Mouse (Mus musculus): ENCODE data around the gene Pttg1.

The Pttg1 gene

GRCm38 (mm10) chr11:43408888-43409287 is 17.2 kb downstream of the Pttg1 start:
- no peak for DNase-seq (ENCODE audit: low read depth, low spot score)

- no peak for DNase-seq (ENCODE audit: low read depth, low spot score)
Measured at GRCm38 (mm10) chr11:43404150-43404807, 21.8 kb downstream of the Pttg1 start.

GRCm38 (mm10) chr11:43400131-43400530 is 25.9 kb downstream of the Pttg1 start:
- no peak for DNase-seq (ENCODE audit: low read depth, low spot score)

GRCm38 (mm10) chr11:43399297-43399696 is 26.8 kb downstream of the Pttg1 start:
- no peak for DNase-seq (ENCODE audit: low read depth, low spot score)

- DNase-seq (ENCODE audit: low read depth, low spot score), result no peak
Measured at GRCm38 (mm10) chr11:43396672-43397071, 29.4 kb downstream of the Pttg1 start.

- no peak for DNase-seq (ENCODE audit: low read depth, low spot score)
Measured at GRCm38 (mm10) chr11:43396246-43396645, 29.8 kb downstream of the Pttg1 start.

GRCm38 (mm10) chr11:43395073-43395948 is 30.7 kb downstream of the Pttg1 start:
- DNase-seq (ENCODE audit: low read depth, low spot score), result no peak

- no peak for DNase-seq (ENCODE audit: low read depth, low spot score)
Measured at GRCm38 (mm10) chr11:43393325-43393724, 32.7 kb downstream of the Pttg1 start.

- no peak for DNase-seq (ENCODE audit: low read depth, low spot score)
Measured at GRCm38 (mm10) chr11:43392757-43393156, 33.3 kb downstream of the Pttg1 start.

GRCm38 (mm10) chr11:43389118-43389517 is 36.9 kb downstream of the Pttg1 start:
- DNase-seq (ENCODE audit: low read depth, low spot score), result peak; percentile 48

GRCm38 (mm10) chr11:43388122-43389097 is 37.6 kb downstream of the Pttg1 start:
- peak; percentile 89 for DNase-seq (ENCODE audit: low read depth, low spot score)

GRCm38 (mm10) chr11:43387004-43387880 is 38.8 kb downstream of the Pttg1 start:
- DNase-seq (ENCODE audit: low read depth, low spot score), result peak; percentile 56

- no peak for DNase-seq (ENCODE audit: low read depth, low spot score)
Measured at GRCm38 (mm10) chr11:43385716-43386115, 40.3 kb downstream of the Pttg1 start.

GRCm38 (mm10) chr11:43385055-43385649 is 40.9 kb downstream of the Pttg1 start:
- peak; percentile 90 for DNase-seq (ENCODE audit: low read depth, low spot score)

GRCm38 (mm10) chr11:43383581-43383980 is 42.5 kb downstream of the Pttg1 start:
- peak; percentile 56 for DNase-seq (ENCODE audit: low read depth, low spot score)

GRCm38 (mm10) chr11:43380901-43381300 is 45.1 kb downstream of the Pttg1 start:
- peak; percentile 32 for DNase-seq (ENCODE audit: low read depth, low spot score)

- DNase-seq (ENCODE audit: low read depth, low spot score), result no peak
Measured at GRCm38 (mm10) chr11:43379911-43380485, 46.1 kb downstream of the Pttg1 start.

GRCm38 (mm10) chr11:43379488-43379887 is 46.6 kb downstream of the Pttg1 start:
- DNase-seq (ENCODE audit: low read depth, low spot score), result no peak

- DNase-seq (ENCODE audit: low read depth, low spot score), result peak; percentile 46
Measured at GRCm38 (mm10) chr11:43377083-43377850, 48.8 kb downstream of the Pttg1 start.
